Comparison of ENCODE assay signal across 8 mouse cellular contexts in the genomic region with DNA sequence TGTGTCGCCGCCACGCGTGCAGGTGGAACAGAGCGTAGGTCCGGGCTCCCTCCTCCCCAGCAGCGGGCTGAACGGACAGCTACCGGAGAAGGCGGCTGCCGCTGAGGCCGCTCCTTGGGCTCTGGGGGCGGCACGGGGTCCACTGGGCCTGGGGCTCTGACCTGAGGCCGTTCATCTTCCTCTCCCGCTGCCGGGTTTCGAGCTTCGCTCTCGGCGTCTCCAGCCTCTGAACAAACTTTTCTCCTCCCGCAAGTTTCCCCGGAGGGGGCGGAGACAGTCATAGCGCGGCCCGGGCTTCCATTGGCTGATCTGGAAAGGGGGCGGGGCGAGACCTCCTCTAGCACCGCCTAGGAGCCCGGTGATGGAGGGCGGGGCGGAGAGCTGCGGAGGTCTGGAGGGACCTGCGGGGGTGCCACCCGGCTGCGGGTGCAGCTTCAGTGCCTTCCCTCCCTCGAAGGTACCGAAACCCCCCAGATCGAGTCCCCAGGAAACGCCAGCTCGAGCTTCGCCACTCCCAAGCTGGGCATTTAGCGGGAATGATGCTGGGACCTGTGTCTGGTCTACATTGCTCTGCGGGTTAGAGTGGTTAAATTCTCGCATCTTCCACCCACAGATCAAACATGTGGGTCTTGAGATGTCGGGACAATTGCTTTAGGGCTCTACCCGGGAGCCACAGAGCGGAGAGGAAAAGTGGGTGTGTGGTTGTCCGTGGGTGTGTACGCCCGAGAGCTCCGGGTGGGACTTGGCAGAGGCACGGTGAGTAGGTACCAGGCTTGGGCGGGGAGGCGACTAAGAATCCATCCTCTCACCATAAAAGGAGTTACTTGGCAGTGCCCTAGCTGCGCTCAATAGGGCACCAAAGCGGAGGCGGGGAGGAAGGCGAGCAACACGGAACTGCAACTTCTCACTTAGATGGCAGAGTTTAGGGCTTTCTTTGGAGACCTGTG. TPM values are rescaled to one million over a fixed set of nuclear protein-coding genes. Genes with fewer than 3 reads are reported as not detected.
DNase-seq lines count a peak whose midpoint lies in the region; ATAC-seq and TF ChIP-seq lines count a peak whose summit lies in the region.

A gene (minus strand): TSS at position 229 of the 947 bp plus-strand sequence.

- TF ChIP-seq CTCF in lung, embryonic 14.5 days (IDR thresholded peaks at IDR 0.05; ENCODE audit: low read depth), result no peak
- TF ChIP-seq CTCF in thymus, adult 2 months (IDR thresholded peaks at IDR 0.05; ENCODE audit: borderline replicate concordance, control insufficient read depth, extremely low read depth, insufficient read depth, low read length, poor library complexity), result peak; percentile 60

- peak; percentile 91 for DNase-seq in ES-E14 (ENCODE audit: low read depth, low spot score)
- peak; percentile 41 for DNase-seq in cerebellum, adult 11 months
- peak; percentile 92 to 93 for DNase-seq in heart, postnatal 14 days
- peak; percentile 82 for DNase-seq in large intestine, adult 2 months (ENCODE audit: low read depth, low spot score)
- DNase-seq in lung, embryonic 14.5 days, result peak; percentile 95
- DNase-seq in thymus, adult 2 months, result peak; percentile 99

- H3K36me3 ChIP-seq in ES-E14 (ENCODE audit: control insufficient read depth, insufficient read depth, low read length, poor library complexity, severe bottlenecking), result no peaks in the 10 kb centered on the region
- no peaks in the 10 kb centered on the region for H3K36me3 ChIP-seq in forebrain, embryonic 13.5 days (ENCODE audit: poor library complexity, severe bottlenecking)
- no peaks in the 10 kb centered on the region for H3K36me3 ChIP-seq in lung, embryonic 14.5 days (ENCODE audit: insufficient read depth)
- no peaks in the 10 kb centered on the region for H3K36me3 ChIP-seq in thymus, adult 2 months (ENCODE audit: control insufficient read depth, insufficient read depth, low read length)

- in situ Hi-C loops in ES-E14 (cut with MboI; ENCODE audit: low sequenced_read_pairs in 2 of 2, unreplicated experiment in 2 of 2), result loop anchor here (25.0 kb wide), 2 partner anchors 843 to 968 kb away; no protein-coding TSS in a partner anchor

- peak within 1 kb of the TSS; percentile 71 to 97 for H3K4me3 ChIP-seq in ES-E14 (ENCODE audit: insufficient read depth in 1 of 2, low read depth in 1 of 2, low read length in 2 of 2, poor library complexity in 1 of 2, severe bottlenecking in 1 of 2)
- H3K4me3 ChIP-seq in forebrain, embryonic 13.5 days, result peak within 1 kb of the TSS; percentile 51
- peak within 1 kb of the TSS; percentile 52 for H3K4me3 ChIP-seq in lung, embryonic 14.5 days (ENCODE audit: low read depth, low read length)
- peak within 1 kb of the TSS; percentile 76 for H3K4me3 ChIP-seq in thymus, adult 2 months (ENCODE audit: control insufficient read depth, insufficient read depth, low read length)

- peak; percentile 96 for TF ChIP-seq POLR2A in thymus, adult 2 months (IDR thresholded peaks at IDR 0.05; ENCODE audit: control insufficient read depth, extremely low read depth, insufficient read depth, low read length, poor library complexity)

- H3K4me1 ChIP-seq in ES-E14 (ENCODE audit: control insufficient read depth in 2 of 2, insufficient read depth in 2 of 2, low read length in 2 of 2, poor library complexity in 1 of 2), result peaks cover 0 to 9% of the 10 kb centered on the region in 2 experiments; a peak in 1 of 4 replicates
- peaks cover 32% of the 10 kb centered on the region for H3K4me1 ChIP-seq in forebrain, embryonic 13.5 days
- peaks cover 9% of the 10 kb centered on the region; the same call in 1 of the 2 replicates for H3K4me1 ChIP-seq in lung, embryonic 14.5 days (ENCODE audit: insufficient read depth)
- peaks cover 11% of the 10 kb centered on the region for H3K4me1 ChIP-seq in thymus, adult 2 months (replicated peaks; ENCODE audit: control insufficient read depth, insufficient read depth, low read length)

- peak within 1 kb of the TSS; percentile 90 for H3K4me2 ChIP-seq in forebrain, embryonic 13.5 days
- peak within 1 kb of the TSS; percentile 97 for H3K4me2 ChIP-seq in lung, embryonic 14.5 days

- no peaks in the 10 kb centered on the region for H3K9me3 ChIP-seq in ES-E14 (ENCODE audit: control insufficient read depth, insufficient read depth, low read depth, low read length)
- no peaks in the 10 kb centered on the region for H3K9me3 ChIP-seq in forebrain, embryonic 13.5 days (replicated peaks)
- H3K9me3 ChIP-seq in lung, embryonic 14.5 days (ENCODE audit: low read depth, low read length), result no peaks in the 10 kb centered on the region

- peak within 1 kb of the TSS; percentile 33 for H3K9ac ChIP-seq in ES-E14 (ENCODE audit: insufficient read depth, low read depth, low read length, poor library complexity, severe bottlenecking)
- 0 out of 2 replicates have a peak within 1 kb of the TSS, but pooled peaks have one; percentile 31 for H3K9ac ChIP-seq in forebrain, embryonic 13.5 days
- peak within 1 kb of the TSS; percentile 52 for H3K9ac ChIP-seq in lung, embryonic 14.5 days

- H3K27ac ChIP-seq in ES-E14 (ENCODE audit: insufficient read depth, low read depth, low read length, poor library complexity, severe bottlenecking), result no peak within 1 kb of the TSS
- H3K27ac ChIP-seq in forebrain, embryonic 13.5 days, result no peak within 1 kb of the TSS
- H3K27ac ChIP-seq in lung, embryonic 14.5 days (ENCODE audit: low read depth), result no peak within 1 kb of the TSS
- H3K27ac ChIP-seq in thymus, adult 2 months (ENCODE audit: control insufficient read depth, insufficient read depth, low read length), result peak within 1 kb of the TSS; percentile 73

- peaks cover 73% of the 10 kb centered on the region for H3K27me3 ChIP-seq in forebrain, embryonic 13.5 days
- peaks cover 28% of the 10 kb centered on the region for H3K27me3 ChIP-seq in lung, embryonic 14.5 days (ENCODE audit: insufficient read depth, low read length)
- H3K27me3 ChIP-seq in thymus, adult 2 months (ENCODE audit: control insufficient read depth, insufficient read depth, low read length), result no peaks in the 10 kb centered on the region

- peak; percentile 97 for ATAC-seq in forebrain, embryonic 13.5 days
- peak; percentile 97 for ATAC-seq in lung, embryonic 14.5 days (ENCODE audit: insufficient read depth)
- ATAC-seq in neutrophil, adult 5-6 weeks (ENCODE audit: extremely low read depth, insufficient number of reproducible peaks, low FRiP score, poor library complexity, severe bottlenecking), result peak; percentile 80

- intact Hi-C loops in heart, postnatal 14 days (cut with DNase I), result loop anchor here (5.0 to 10.0 kb wide), 3 partner anchors 101 to 963 kb away; no protein-coding TSS in a partner anchor

- under 1% methylated on average over 56 of the region's 61 CpGs for WGBS in forebrain, embryonic 13.5 days
- 1% methylated on average over 61 of the region's 61 CpGs for WGBS in large intestine, adult 2 months
- 2% methylated on average over 57 of the region's 61 CpGs for WGBS in lung, embryonic 14.5 days
- WGBS in thymus, adult 2 months, result under 1% methylated on average over 61 of the region's 61 CpGs

TF ChIP-seq in ES-E14, 5 proteins besides CTCF, POLR2A, EP300 and RAD21:
- peak; percentile 39; the same call in 1 of the 2 replicates for TF ChIP-seq HCFC1 (IDR thresholded peaks at IDR 0.05; ENCODE audit: borderline replicate concordance, insufficient read depth, low read length)
- no peak for TF ChIP-seq ZC3H11A (IDR thresholded peaks at IDR 0.05; ENCODE audit: borderline replicate concordance, low read depth, low read length)

RNA-seq across cellular contexts. Expression of the gene that starts here (rescaled TPM):
- 1.6 and 2.0 TPM in 2 replicates for total RNA-seq in ES-E14 (2012; rRNA removed)
- polyA plus RNA-seq in forebrain, embryonic 13.5 days (2015; fragmentation: Nextera tagmentation; extraction: Ambion mirVana), result 0.36 and 0.37 TPM in 2 replicates
- 1 to 10 TPM; 2.8 to 3.0 TPM for total RNA-seq in heart, postnatal 14 days (2021)
- 19.9 and 31.8 TPM in 2 replicates for polyA plus RNA-seq in large intestine, adult 2 months (2012; rRNA removed)
- 1.0 and 1.8 TPM in 2 replicates for polyA plus RNA-seq in lung, embryonic 14.5 days (2014; fragmentation: Nextera tagmentation; extraction: Ambion mirVana)
- total RNA-seq in neutrophil, adult 5-6 weeks (2017), result 8.6 and 9.0 TPM in 2 replicates
- polyA plus RNA-seq in thymus, adult 2 months (2012; rRNA removed), result 61.0 and 63.0 TPM in 2 replicates

Comparison
In these comparisons a context has a peak if more than half of its experiments do, and no peak if none do; other contexts are left out.
1. Peak in ATAC-seq, H3K4me3 ChIP-seq, H3K9ac ChIP-seq and H3K4me2 ChIP-seq in forebrain, embryonic 13.5 days; RNA of the gene not detected or under 1 TPM.
2. DNase-seq: peak in every context shown above with its lines; median percentile 99 in thymus, adult 2 months; 95 in lung, embryonic 14.5 days; 92 in heart, postnatal 14 days; 91 in ES-E14; 82 in large intestine, adult 2 months; 41 in cerebellum, adult 11 months.